Mouse (Mus musculus): Measurements from ENCODE around the gene Muc1. TPM values are rescaled to one million over a fixed set of nuclear protein-coding genes. Genes with fewer than 3 reads are reported as not detected.

Muc1 gene
- polyA plus RNA-seq, 1 experiment from 2014 or later, result 1.6 TPM

MicroRNAs encoded within 50 kb of the gene (microRNA counts, 519-probe panel; counts per million panel counts)
- microRNA mmu-miR-92b, result 236 counts per million, percentile 44 among the panel's probes with 10 or more counts

Small RNA genes within 50 kb of the gene (microRNA-seq; reads per million reads assigned to microRNA genes)
- gene Mir92b, result 504 reads per million, percentile 71 among the genes with 10 or more reads in this experiment

Other genes with a start within 250 kb of the Muc1 start
- gene Rusc1, start 135.7 kb upstream of the Muc1 start, polyA plus RNA-seq (2015; fragmentation: Nextera tagmentation; extraction: Ambion mirVana), result 23.3 and 25.0 TPM in 2 replicates
- gene Gm43738, start 128.0 kb upstream of the Muc1 start, polyA plus RNA-seq (2015; fragmentation: Nextera tagmentation; extraction: Ambion mirVana), result not detected in 2 replicates
- gene Fdps, start 127.1 kb upstream of the Muc1 start, polyA plus RNA-seq (2015; fragmentation: Nextera tagmentation; extraction: Ambion mirVana), result 193 and 231 TPM in 2 replicates
- gene Pklr, start 92.9 kb upstream of the Muc1 start, polyA plus RNA-seq (2015; fragmentation: Nextera tagmentation; extraction: Ambion mirVana), result 2.0 TPM in 1 of 2 replicates, not detected in the other
- 3.6 and 4.3 TPM in 2 replicates for gene Hcn3, start 68.9 kb upstream of the Muc1 start, polyA plus RNA-seq (2015; fragmentation: Nextera tagmentation; extraction: Ambion mirVana)
- gene Clk2, start 64.3 kb upstream of the Muc1 start, polyA plus RNA-seq (2015; fragmentation: Nextera tagmentation; extraction: Ambion mirVana), result 39.9 and 41.8 TPM in 2 replicates
- 115 and 125 TPM in 2 replicates for gene Scamp3, start 51.6 kb upstream of the Muc1 start, polyA plus RNA-seq (2015; fragmentation: Nextera tagmentation; extraction: Ambion mirVana)
- 31.5 and 32.6 TPM in 2 replicates for gene Fam189b, start 45.9 kb upstream of the Muc1 start, polyA plus RNA-seq (2015; fragmentation: Nextera tagmentation; extraction: Ambion mirVana)
- gene Gba, start 26.1 kb upstream of the Muc1 start, polyA plus RNA-seq (2015; fragmentation: Nextera tagmentation; extraction: Ambion mirVana), result 34.7 TPM in 2 replicates
- 42.0 and 48.1 TPM in 2 replicates for gene Thbs3, start 13.9 kb upstream of the Muc1 start, polyA plus RNA-seq (2015; fragmentation: Nextera tagmentation; extraction: Ambion mirVana)
- gene Mtx1, start 2.0 kb upstream of the Muc1 start, polyA plus RNA-seq (2015; fragmentation: Nextera tagmentation; extraction: Ambion mirVana), result 182 and 212 TPM in 2 replicates
- gene Krtcap2, start 16.9 kb downstream of the Muc1 start, polyA plus RNA-seq (2015; fragmentation: Nextera tagmentation; extraction: Ambion mirVana), result 300 and 361 TPM in 2 replicates
- 7.0 and 9.7 TPM in 2 replicates for gene Trim46, start 17.3 kb downstream of the Muc1 start, polyA plus RNA-seq (2015; fragmentation: Nextera tagmentation; extraction: Ambion mirVana)
- 120 and 147 TPM in 2 replicates for gene Dpm3, start 30.3 kb downstream of the Muc1 start, polyA plus RNA-seq (2015; fragmentation: Nextera tagmentation; extraction: Ambion mirVana)
- gene Slc50a1, start 41.5 kb downstream of the Muc1 start, polyA plus RNA-seq (2015; fragmentation: Nextera tagmentation; extraction: Ambion mirVana), result 67.4 and 68.6 TPM in 2 replicates
- gene Efna1, start 52.1 kb downstream of the Muc1 start, polyA plus RNA-seq (2015; fragmentation: Nextera tagmentation; extraction: Ambion mirVana), result 40.7 and 43.1 TPM in 2 replicates
- 22.6 and 26.6 TPM in 2 replicates for gene Efna3, start 93.9 kb downstream of the Muc1 start, polyA plus RNA-seq (2015; fragmentation: Nextera tagmentation; extraction: Ambion mirVana)
- gene Efna4, start 109.0 kb downstream of the Muc1 start, polyA plus RNA-seq (2015; fragmentation: Nextera tagmentation; extraction: Ambion mirVana), result 46.5 and 50.1 TPM in 2 replicates
- gene Adam15, start 120.9 kb downstream of the Muc1 start, polyA plus RNA-seq (2015; fragmentation: Nextera tagmentation; extraction: Ambion mirVana), result 50.8 and 52.6 TPM in 2 replicates
- 0.18 and 0.38 TPM in 2 replicates for gene Dcst2, start 132.9 kb downstream of the Muc1 start, polyA plus RNA-seq (2015; fragmentation: Nextera tagmentation; extraction: Ambion mirVana)
- 0.44 and 0.85 TPM in 2 replicates for gene Dcst1, start 136.2 kb downstream of the Muc1 start, polyA plus RNA-seq (2015; fragmentation: Nextera tagmentation; extraction: Ambion mirVana)
- 1.7 and 2.1 TPM in 2 replicates for gene Zbtb7b, start 165.7 kb downstream of the Muc1 start, polyA plus RNA-seq (2015; fragmentation: Nextera tagmentation; extraction: Ambion mirVana)
- gene Lenep, start 173.7 kb downstream of the Muc1 start, polyA plus RNA-seq (2015; fragmentation: Nextera tagmentation; extraction: Ambion mirVana), result not detected in 2 replicates
- 29.4 and 29.5 TPM in 2 replicates for gene Flad1, start 182.8 kb downstream of the Muc1 start, polyA plus RNA-seq (2015; fragmentation: Nextera tagmentation; extraction: Ambion mirVana)
- gene Cks1b, start 189.3 kb downstream of the Muc1 start, polyA plus RNA-seq (2015; fragmentation: Nextera tagmentation; extraction: Ambion mirVana), result 513 and 525 TPM in 2 replicates
- 91.4 and 93.3 TPM in 2 replicates for gene Shc1, start 189.4 kb downstream of the Muc1 start, polyA plus RNA-seq (2015; fragmentation: Nextera tagmentation; extraction: Ambion mirVana)
- 47.8 and 50.5 TPM in 2 replicates for gene Pygo2, start 201.2 kb downstream of the Muc1 start, polyA plus RNA-seq (2015; fragmentation: Nextera tagmentation; extraction: Ambion mirVana)
- 25.2 and 27.7 TPM in 2 replicates for gene Pbxip1, start 207.6 kb downstream of the Muc1 start, polyA plus RNA-seq (2015; fragmentation: Nextera tagmentation; extraction: Ambion mirVana)
- 49.3 and 57.5 TPM in 2 replicates for gene Pmvk, start 225.5 kb downstream of the Muc1 start, polyA plus RNA-seq (2015; fragmentation: Nextera tagmentation; extraction: Ambion mirVana)

Measured in embryonic facial prominence, embryonic 13.5 days (tissue).